Mouse (Mus musculus) hindlimb bud, embryonic 11.5 days (tissue): ENCODE results near the gene Wdr61.

Experiments used
- DNase-seq: peaks from one replicate; pipeline ENCODE4 v3.0.0-alpha.2; 2012; ENCODE audit warnings: low read depth, low spot score; ENCODE audit errors: extremely low spot score

The Wdr61 gene

DNA sequence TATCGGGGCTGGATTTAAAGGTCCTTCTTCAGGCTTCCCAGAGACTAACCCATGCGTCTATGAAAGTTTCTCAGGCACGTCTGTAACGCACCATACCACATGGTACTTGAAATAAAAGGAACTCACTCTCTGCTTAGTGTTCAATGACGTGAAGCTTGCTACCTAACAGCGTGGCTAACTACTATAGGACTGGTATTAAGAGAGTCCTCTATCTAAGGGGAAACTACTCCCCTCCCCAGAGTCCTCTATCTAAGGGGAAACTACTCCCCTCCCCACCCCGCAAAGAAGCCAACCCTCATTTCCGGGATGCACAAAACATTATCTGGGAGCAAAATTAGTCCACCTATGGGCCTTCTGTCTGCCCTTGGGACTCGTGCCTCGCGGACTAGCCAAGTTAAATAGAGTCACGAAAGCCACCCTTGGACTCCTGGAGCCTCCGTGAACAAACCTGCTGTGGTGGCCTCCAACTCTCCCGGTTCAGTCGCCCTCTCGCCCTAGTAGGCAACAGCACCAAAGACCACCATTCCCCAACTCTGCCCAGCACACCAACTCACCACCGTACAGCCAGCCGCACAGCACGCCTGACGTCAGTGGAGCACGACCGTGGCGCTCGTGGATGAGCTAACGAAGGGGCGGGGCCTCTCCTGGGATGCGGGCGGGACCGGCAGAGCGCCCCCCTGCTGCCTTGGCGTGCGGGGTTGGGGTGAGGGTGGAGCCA, at the start of gene Wdr61:
Gene Wdr61, minus strand, starts transcription at position 599 of the 718 bp plus-strand sequence.
- peak; percentile 69 for DNase-seq

DNA sequence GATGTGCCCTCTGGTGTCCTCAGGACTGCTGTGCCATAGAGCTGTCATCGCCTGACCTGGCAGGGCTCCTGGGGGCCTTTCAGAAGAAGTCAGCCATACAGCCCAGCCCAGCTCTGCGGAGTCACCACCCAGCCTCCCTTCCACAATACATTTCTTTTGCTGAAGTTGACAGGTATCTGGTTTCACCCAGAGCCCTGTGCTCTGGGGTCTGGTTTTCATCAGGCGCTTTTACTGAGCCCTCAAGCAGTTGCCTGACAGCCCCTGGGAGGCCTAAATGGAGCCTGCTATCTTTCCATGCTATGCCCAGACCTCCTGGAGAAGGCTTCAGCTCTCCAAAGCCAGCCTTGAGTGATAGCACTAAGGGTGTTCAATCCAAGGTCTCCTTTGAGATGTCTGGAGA, 49.7 kb upstream of the Wdr61 start:
- DNase-seq = peak; percentile 85

DNA sequence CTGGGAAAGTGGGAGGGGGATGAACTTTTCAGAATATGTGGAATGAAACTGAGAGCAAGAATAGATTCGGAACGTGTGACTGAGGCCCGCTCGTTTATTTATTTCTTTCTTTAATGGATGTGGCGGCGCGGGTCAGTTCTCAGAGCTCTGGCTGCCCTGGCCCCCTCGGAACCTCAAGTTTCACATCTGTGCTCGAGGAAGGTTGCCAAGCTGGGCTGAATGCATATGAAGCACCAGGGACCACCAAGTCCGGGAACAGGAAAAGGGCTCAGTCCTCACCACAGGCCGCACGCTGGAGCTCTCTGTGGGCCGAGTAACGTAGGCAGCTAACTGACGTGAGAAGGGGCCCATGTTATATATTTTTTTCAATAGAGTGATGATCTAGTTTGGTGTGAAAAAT, 48.2 kb upstream of the Wdr61 start:
- DNase-seq = no peak

DNA sequence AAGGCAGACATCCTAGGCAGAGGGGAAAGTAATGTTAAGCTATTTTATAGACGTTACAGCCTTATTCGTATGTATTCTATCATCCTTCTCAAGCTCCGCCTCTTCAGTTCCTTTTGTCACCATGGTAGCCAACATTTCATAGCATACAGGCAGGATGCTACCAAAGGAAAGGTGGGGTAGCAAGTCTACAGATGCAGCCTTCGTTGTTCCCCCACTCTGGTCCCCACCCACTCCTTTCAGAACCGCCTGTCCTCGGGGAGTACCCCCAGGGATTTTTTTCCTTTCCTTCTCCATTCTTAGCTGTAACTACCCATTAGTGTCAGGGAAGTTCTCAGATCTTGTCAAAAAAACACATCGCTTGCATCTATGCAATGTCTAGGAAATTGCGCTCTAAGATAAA, 45.0 kb upstream of the Wdr61 start:
- DNase-seq = no peak

DNA sequence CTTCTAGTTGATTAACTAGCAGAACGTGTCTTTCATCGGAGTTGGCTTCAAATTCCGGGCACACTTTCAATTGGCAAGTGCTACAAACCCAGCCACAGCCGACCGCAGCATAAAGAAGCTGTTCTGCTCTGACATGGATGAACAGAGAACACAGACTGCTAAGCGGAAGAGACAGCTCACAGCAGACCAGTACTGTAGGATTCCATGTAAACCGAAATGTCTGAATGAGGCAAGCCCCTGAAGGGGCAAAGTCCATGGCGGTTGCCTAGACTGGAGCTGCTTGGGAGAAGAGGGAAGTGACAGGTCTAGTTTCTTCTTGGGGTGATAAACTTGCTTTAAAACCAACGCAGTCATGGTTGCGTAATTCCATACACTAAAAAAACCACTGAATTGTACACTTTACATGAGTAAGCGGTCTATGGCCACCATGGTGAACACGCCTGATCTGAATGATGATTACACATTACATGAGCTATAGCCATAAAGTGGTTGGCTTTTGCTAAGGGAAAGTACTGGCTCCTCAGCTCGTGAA, 42.2 kb upstream of the Wdr61 start:
- no peak for DNase-seq

DNA sequence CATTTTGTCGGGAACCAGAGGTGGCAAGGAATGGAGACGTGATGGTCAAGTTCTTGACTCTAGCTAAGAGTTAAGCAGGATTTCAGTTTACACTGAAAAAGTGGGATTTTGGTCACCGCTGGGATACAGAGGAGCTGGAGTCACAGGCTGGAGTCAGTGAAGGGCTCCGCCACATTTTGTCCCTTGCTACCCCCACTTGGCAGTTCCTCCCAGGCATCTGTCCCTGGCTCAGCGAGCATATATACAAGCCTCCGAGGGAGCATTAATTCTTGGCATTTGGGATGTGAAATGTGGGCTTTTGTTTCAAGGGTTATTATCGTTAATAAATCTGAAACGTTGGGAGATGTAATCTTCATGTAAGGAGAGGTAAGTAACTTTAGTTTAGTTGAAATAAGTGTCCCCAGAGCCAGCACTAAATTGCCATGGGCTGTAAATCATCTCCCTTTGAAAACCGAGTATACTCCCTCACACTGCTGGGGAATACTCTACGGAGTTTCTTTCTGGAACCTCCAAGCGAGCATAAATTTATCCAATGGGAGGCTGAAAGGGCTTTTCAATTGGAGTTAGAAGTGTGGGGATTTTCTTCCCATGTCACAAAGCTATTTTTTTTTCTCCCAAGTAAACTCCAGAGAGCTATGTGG, 35.9 kb upstream of the Wdr61 start:
- no peak for DNase-seq

DNA sequence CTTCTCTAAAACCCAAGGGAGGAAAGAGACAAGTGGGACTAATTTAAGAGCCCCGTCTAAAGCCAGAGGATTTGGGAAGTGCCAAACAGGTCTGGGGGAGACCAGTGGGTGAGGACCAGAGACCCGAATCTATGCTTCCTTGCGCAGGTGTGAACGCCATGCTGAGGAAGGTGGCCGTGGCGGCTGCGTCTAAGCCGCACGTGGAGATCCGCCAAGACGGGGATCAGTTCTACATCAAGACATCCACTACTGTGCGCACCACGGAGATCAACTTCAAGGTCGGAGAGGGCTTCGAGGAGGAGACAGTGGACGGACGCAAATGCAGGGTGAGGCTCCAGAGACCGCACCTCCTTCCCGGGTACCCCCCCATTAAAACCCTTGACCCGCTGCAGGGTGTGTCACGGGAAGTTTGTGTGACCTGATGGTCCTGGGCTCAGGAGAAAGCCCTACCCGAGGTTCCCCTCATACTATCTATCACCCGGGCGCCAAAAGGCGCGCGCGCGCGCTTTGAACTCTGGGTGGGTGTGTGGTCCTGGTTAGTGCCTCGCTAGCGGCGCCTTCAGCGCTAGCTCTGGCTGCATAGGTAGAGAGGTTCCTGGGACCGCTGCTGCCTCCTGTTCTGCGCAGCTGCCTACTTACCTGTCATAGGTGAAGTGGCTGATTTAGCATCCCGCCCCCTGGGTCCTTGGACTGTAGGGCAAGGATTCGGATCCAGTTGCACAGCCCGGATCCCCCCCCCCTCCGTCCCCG, 31.2 kb upstream of the Wdr61 start:
- no peak for DNase-seq

DNA sequence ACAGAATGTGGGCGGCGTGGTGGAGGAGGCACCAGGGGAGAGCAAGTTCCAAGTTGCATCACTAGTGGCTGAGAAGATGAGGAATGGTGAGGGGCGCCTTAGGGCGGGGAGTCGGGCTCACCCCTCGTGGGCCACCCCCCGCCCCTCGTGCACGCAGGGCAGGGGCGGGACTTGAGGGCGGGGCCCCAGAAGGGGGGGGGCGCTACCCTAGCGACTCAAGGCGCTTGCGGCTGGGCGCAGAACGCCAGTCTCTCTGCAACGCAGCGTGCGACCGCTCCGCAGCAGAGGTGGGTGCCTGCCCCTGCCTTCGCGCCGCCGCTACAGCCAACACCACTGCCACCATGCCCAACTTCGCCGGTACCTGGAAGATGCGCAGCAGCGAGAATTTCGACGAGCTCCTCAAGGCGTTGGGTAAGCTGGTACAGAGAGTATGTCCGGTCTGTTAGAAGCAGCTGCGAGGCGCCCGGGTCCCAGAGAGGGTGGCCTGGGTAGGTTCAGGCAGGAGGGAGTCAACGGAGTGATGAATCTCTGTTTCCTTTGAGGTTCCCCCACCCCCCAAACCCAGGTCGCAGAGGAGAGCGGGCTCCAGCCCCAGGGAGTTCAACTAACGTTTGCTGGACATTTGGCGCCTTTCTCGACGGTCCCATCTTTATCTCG, 30.4 kb upstream of the Wdr61 start, which contains the start of gene Crabp1:
Gene Crabp1, plus strand, starts transcription at position 188 of the 657 bp plus-strand sequence.
- no peak for DNase-seq

DNA sequence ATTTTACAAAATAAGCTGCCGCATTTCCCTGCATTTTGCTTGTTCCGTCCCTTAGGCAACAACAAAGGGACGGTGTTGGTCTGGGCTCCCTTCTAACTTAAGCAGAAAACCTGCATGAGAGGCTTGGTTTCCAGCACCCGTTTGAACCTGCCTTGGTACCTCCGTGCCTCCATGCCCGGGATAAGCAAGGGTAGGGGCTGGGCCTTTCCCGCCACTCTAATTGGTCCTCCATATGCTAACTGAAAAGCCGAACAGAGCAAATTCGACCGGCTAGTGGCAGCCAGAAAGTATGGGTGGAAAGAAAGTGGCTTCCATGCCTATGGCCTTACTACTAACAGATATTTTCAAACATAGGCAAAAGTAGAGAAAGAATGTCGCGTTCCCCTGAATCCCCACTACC, 29.8 kb upstream of the Wdr61 start:
- DNase-seq = no peak

DNA sequence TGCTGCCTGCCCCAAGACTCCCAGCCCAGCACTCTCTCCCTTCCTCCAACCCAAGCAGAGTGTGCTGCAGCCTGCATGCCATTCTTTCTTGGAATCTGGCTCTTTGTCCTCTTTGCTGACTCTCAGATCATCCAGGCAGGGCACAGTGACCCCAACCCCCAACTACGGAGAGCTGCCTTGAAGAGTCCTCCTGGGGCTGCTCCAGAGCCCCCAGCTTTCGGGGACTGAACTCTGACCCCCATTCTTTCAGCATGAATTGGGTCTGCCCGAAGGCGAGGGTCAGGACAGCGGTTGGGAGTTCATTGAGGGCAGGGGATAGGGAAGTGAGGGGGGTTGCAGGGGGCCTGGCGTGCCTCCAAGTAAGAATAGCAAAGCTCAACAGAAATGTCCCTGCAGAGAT, 25.3 kb upstream of the Wdr61 start:
- DNase-seq = no peak

DNA sequence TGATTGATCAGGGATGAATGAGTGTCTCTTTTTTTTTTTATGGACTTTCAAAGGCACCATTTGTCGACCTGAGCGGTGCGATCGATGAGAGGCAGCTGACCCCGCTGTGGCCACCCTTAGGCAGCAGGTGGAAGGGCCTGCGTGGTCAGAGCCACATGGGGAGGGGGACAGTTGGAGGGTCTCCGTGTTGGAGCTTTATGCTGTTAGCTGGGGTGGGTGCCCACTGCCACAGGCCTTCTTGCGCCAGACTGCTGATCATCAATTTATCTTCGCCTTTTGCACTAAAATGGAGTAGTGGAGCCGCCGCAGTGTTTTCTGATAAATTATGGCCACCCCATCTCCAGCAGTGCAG, 18.6 kb upstream of the Wdr61 start:
- DNase-seq = no peak

DNA sequence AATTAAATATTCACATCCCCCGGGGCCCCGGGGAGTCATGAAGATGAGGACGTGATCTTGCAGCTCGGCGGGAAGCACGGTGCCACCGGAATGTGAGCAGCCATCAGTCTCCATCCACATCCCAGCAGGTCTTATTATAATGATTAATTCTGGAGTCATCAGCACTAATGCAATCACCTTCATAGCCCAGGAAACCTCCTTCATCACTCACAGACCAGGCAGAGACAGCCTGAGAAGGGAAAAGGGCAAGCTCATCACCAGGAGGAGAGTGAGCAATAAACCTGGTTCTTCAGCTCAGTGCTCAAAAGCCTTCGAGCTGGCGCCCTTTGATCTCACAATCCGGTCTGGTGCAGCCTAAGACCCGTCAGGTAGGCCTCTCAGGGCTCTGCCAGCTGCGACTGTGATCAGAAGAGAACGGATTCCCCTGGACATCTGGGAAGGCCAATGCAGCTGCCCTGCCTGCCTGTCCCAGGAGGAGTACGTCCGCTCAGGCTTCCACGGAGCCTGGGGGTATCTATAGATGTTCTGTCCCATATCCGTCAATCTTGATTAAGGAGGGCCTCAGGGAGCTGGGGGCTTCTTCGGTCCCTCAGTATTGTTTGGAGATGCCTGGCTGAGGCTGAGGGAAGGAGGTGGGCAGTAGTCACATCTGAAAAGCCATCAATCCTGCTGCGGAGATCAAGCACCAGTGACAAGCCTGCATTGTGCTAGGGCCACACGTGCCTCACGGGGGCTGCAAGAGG, 18.1 kb upstream of the Wdr61 start:
- DNase-seq = no peak

DNA sequence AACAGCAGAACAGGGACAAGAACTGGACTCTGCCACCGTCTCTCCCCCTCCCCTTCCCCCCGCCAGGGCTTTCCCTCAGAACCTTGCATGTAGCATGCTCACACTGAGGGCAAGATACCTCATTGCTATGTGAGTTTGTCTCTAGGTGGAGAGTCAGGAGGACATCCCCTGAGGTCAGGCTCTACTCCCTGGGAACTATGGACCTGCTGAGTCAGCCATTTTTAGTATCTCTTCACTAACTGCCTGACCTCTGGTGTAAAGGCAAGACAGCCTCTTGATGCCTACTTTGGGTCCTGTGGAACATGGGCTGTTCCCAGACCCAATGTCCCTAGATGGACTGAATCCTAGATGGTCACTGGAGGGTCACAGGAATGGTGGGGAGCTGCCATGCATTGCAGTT, 17.4 kb upstream of the Wdr61 start:
- DNase-seq = no peak

DNA sequence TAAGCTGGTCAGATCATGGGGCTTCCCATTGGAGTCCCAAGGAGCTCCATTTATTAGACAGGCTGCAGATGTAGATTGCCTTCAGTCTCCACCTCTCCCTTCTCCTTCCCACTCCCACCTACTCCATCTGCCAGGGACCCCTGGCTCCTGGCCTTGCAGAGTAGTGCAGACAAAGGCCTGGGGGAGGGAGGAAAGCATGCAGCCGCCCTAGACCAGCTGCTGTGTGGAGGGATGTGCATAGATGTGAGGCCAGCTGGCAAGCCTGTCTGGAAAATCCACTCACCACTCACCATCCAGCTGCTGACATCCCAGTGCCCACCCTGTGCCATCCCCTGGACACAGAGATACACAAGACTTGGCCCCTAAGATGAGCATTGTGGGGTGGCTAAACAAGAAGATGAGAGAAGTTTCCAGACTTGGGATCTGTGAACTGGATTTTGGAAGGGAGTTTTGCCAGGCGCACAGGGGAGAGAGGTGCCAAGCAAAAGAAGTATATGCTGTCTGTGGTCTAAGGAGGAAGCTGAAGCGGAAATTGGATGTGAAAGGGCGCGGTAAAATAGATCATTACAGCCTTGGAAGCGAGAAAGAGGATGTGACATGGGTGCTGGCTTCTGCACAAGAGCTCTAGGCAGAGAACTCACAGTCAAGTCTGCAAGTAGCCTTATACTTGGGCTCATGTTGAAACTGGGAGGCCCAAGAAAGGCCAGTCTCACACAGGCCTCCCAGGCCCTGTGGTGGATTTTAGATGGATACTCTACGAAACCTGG, 16.1 kb upstream of the Wdr61 start:
- no peak for DNase-seq

DNA sequence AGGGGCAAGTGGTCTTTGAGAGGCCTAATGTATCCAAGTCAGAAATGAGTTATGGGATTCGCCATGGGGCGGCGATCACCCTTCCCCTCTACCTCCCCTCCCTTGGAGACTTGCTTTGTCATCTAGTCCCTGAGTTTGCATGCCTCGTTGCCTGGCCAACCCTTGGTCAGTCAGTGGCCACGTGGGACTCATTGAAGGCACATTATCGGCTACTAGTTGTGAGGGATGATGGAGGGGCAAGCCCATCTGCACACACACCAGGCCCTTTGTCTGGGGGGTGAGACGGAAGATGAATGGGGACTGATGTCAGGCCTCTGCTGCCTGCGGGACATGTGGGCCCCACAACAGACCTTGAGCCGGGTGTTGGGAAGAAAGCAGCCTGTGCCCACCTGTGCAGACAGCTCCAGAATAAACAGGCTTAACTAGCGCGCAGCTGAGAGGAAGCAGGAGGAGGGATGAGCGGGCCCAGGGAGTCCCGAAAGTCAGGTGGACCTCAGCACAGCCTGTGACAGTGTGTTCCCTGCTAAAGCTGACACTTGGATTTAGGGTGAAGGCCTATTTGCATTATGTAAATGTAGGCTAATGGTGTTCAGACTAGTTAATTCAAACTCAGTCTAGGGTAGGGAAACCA, 11.5 kb upstream of the Wdr61 start:
- DNase-seq = no peak

DNA sequence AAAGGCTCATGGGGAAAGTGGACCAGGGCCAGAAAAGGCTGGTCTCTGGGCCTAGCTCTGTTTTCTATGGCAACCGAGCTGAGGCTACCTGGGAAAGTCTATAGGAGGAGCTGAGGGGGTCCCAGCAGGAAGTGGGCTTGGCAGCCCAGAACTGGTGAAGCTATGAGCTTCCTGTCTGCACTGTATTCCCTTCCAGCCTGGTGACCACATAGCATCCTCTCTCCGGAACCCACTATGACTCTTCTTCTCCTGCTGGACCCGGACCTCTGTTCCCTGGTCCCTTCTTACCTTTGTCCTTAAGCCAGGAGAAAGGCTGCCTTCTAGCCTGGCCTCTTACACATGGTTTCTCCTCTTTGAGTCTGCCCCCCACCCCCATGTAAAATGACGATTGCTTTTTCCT, 9.6 kb upstream of the Wdr61 start:
- no peak for DNase-seq

DNA sequence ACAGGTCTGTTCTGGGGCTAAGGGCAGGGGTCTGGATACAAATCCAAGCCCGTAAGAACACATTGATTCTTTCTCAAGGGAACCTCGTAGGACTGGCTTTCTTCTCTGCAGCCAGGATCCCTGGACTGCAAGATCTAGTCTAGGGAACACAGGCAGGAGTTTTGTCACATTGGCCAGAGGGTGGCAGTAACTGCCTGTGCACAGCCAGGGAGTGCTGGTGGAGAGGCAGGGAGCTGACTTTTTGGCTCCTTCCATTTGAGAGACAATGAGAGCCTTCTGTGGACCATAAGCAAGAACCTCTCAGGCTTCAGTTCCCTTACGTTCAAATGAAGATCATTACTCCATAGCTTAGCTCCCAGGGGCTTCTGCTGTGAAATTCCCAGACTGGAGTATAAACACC, 4.1 kb upstream of the Wdr61 start:
- DNase-seq = no peak

DNA sequence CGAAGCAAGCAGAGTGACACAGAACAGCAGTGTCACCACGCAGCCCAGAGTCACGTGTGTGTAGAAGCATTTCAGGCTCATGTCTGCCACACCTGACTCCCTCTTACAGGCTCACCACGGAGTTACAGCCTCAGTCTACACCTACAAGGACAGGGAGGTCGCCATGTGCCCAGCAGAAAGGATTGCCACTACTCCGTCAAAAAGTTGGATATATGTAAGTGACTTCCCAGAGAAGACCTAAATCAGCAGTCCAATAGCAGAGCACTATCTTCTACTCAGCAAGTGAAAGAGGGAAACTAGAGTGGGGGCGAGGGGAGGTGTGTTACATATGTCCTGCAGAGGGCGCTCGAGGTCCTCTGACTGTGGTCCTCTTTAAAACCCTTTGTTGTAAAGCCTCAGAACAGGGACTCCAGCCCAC, 2.0 kb upstream of the Wdr61 start:
- DNase-seq = peak; percentile 86

DNA sequence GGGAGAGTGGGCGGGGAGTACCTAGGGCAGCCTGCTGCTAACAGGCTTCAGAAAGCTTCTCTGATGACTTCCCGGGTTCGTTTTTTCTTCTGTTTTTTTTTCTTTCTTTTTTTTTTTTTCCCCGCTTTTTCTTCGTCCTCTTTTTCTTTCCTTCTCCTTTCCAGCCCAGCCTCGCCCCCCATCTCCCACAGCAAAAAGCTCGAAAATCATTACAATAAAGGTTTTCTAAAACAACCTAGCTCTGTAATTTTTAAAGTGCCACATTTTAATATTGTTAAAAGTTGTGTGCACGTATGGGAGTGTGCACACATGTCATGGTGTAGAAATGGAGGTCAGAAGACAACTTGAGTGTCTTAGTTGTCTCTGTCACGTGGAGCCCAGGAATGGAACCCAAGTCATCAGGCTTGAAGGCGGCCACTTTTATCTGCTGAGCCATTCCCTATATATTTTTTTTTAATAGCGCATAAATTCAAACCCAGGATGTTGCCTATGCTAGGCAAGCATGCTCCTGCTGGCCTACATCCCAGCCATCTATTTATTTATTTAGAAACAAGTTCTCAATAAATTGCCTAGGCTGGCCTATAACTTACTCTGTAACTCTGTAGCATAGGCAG, 427 bp upstream of the Wdr61 start:
- no peak for DNase-seq
